Mouse (Mus musculus) layer of hippocampus, adult 2 months (tissue): ENCODE measurements at regions not wholly inside any gene's neighbourhood (a gene's known extent, or its start where the extent isn't known, plus 50 kb on each side); places are given as distances from the start of the nearest gene placed in this dataset.

Experiments used
- DNase-seq, 2 experiments: peaks; one replicate each; pipeline ENCODE4 v3.0.0; 2022; ENCODE audit warnings: low spot score in 2 of 2
- H3K27ac ChIP-seq: fragments of 200-600 bp; 2 replicates; pipeline ENCODE4 v1.8.1; 2022
- H3K4me3 ChIP-seq: fragments of 200-600 bp; 2 replicates; pipeline ENCODE4 v1.8.1; 2022; ENCODE audit warnings: mild to moderate bottlenecking
- CTCF ChIP-seq: fragments of 200-600 bp; conservative IDR thresholded peaks from 2 replicates; pipeline ENCODE4 v1.8.1; 2022; ENCODE audit warnings: antibody characterized with exemption, mild to moderate bottlenecking, moderate library complexity

- TF ChIP-seq CTCF, result no peak
- DNase-seq, result peak; percentile 33 to 61
- Histone ChIP-seq H3K27ac (0 out of 2 replicates have a peak overlapping the region, but pooled peaks have one; percentile 20), H3K4me3 (no peak overlapping the region)
Observed at GRCm38 (mm10) chr5:42509200-42509599, 441.4 kb downstream of the Gm16223 start.

- no peak overlapping the region for H3K27ac ChIP-seq
- no peak overlapping the region for H3K4me3 ChIP-seq
- TF ChIP-seq CTCF, result no peak
- DNase-seq, result peak; percentile 45 to 50
Observed at GRCm38 (mm10) chr5:42523116-42524113, 455.7 kb downstream of the Gm16223 start.

GRCm38 (mm10) chr5:42525431-42525830 lies 457.7 kb downstream of the Gm16223 start:
- no peak overlapping the region for H3K4me3 ChIP-seq
- no peak overlapping the region for H3K27ac ChIP-seq
- DNase-seq, result no peak
- TF ChIP-seq CTCF, result no peak

GRCm38 (mm10) chr5:42560537-42560936 lies 492.8 kb downstream of the Gm16223 start:
- H3K27ac ChIP-seq, result no peak overlapping the region
- no peak for TF ChIP-seq CTCF
- no peak overlapping the region for H3K4me3 ChIP-seq
- no peak for DNase-seq

- no peak for DNase-seq
- no peak for TF ChIP-seq CTCF
- Histone ChIP-seq H3K27ac (no peak overlapping the region), H3K4me3 (no peak overlapping the region)
Observed at GRCm38 (mm10) chr5:42563406-42563805, 495.6 kb downstream of the Gm16223 start.

- peak in 1 of 2 experiments; percentile 39 for DNase-seq
- Histone ChIP-seq H3K4me3 (no peak overlapping the region), H3K27ac (no peak overlapping the region)
- no peak for TF ChIP-seq CTCF
Observed at GRCm38 (mm10) chr5:42575971-42576370, 508.2 kb downstream of the Gm16223 start.

GRCm38 (mm10) chr5:42578208-42578844 lies 510.6 kb downstream of the Gm16223 start:
- no peak for DNase-seq
- no peak overlapping the region for H3K4me3 ChIP-seq
- TF ChIP-seq CTCF, result no peak
- H3K27ac ChIP-seq, result no peak overlapping the region

- no peak overlapping the region for H3K4me3 ChIP-seq
- TF ChIP-seq CTCF, result no peak
- no peak overlapping the region for H3K27ac ChIP-seq
- no peak for DNase-seq
Observed at GRCm38 (mm10) chr5:42620698-42621097, 552.9 kb downstream of the Gm16223 start.

GRCm38 (mm10) chr5:42636162-42636823 lies 568.5 kb downstream of the Gm16223 start:
- no peak for DNase-seq
- no peak overlapping the region for H3K4me3 ChIP-seq
- H3K27ac ChIP-seq, result no peak overlapping the region
- TF ChIP-seq CTCF, result no peak

- Histone ChIP-seq H3K4me3 (no peak overlapping the region), H3K27ac (no peak overlapping the region)
- DNase-seq, result no peak
- no peak for TF ChIP-seq CTCF
Observed at GRCm38 (mm10) chr5:42656460-42656859, 576.5 kb upstream of the Cpeb2 start.

GRCm38 (mm10) chr5:42659994-42660393 lies 573.0 kb upstream of the Cpeb2 start:
- Histone ChIP-seq H3K27ac (no peak overlapping the region), H3K4me3 (no peak overlapping the region)
- TF ChIP-seq CTCF, result no peak
- no peak for DNase-seq

- no peak overlapping the region for H3K4me3 ChIP-seq
- no peak for DNase-seq
- no peak for TF ChIP-seq CTCF
- no peak overlapping the region for H3K27ac ChIP-seq
Observed at GRCm38 (mm10) chr5:42679617-42680016, 553.4 kb upstream of the Cpeb2 start.

GRCm38 (mm10) chr5:42685356-42686057 lies 547.5 kb upstream of the Cpeb2 start:
- Histone ChIP-seq H3K4me3 (no peak overlapping the region), H3K27ac (no peak overlapping the region)
- no peak for TF ChIP-seq CTCF
- no peak for DNase-seq
